Mouse (Mus musculus) limb, embryonic 11.5 days (tissue): ENCODE results near the gene Magi2. TPM values are rescaled to one million over a fixed set of nuclear protein-coding genes. Genes with fewer than 3 reads are reported as not detected.
A peak's percentile ranks its signal among the peaks of the same experiment; 100 is the strongest.
"Not testable (repeated sequence)": the region's sequence is repeated elsewhere in the genome, so short reads cannot be mapped to it uniquely, and the experiment has no call there.

Experiments used
- ATAC-seq: fragments of 200-750 bp; cut with Nextera tagmentation; 2 replicates; pipeline ENCODE4 v1.8.0; 2017; ENCODE audit warnings: low read depth; ENCODE audit not compliant: insufficient number of reproducible peaks, low FRiP score, low TSS enrichment
- DNase-seq: peaks from one replicate; pipeline ENCODE4 v3.0.0-alpha.2; 2015; ENCODE audit warnings: low spot score
- H3K27ac ChIP-seq: fragments of 300-500 bp; sonication (generic); replicated peaks from 2 replicates; pipeline ENCODE4 v1.5.1; 2014; ENCODE audit warnings: low read depth, mild to moderate bottlenecking, low read length
- H3K27me3 ChIP-seq: fragments of 300-500 bp; sonication (generic); 2 replicates; pipeline ENCODE4 v1.6.1; 2014; ENCODE audit warnings: mild to moderate bottlenecking, low read length, mixed read lengths; ENCODE audit not compliant: control insufficient read depth, insufficient read depth
- H3K36me3 ChIP-seq: fragments of 300-500 bp; sonication (generic); 2 replicates; pipeline ENCODE4 v1.6.1; 2014; ENCODE audit warnings: mild to moderate bottlenecking, low read length, moderate library complexity, mixed read lengths; ENCODE audit not compliant: control insufficient read depth, insufficient read depth
- H3K4me1 ChIP-seq: fragments of 300-500 bp; sonication (generic); 2 replicates; pipeline ENCODE4 v1.6.1; 2014; ENCODE audit warnings: low read length, mixed read lengths; ENCODE audit not compliant: control insufficient read depth, insufficient read depth
- H3K4me2 ChIP-seq: fragments of 300-500 bp; sonication (generic); 2 replicates; pipeline ENCODE4 v1.6.1; 2014; ENCODE audit warnings: low read depth, mild to moderate bottlenecking, moderate library complexity; ENCODE audit not compliant: severe bottlenecking
- H3K4me3 ChIP-seq: fragments of 300-500 bp; sonication (generic); 2 replicates; pipeline ENCODE4 v1.5.1; 2014; ENCODE audit warnings: low read depth, low read length
- H3K9ac ChIP-seq: fragments of 300-500 bp; sonication (generic); 2 replicates; pipeline ENCODE4 v1.6.1; 2014; ENCODE audit warnings: mild to moderate bottlenecking, low read length
- H3K9me3 ChIP-seq: fragments of 300-500 bp; sonication (generic); 2 replicates; pipeline ENCODE4 v1.6.1; 2016; ENCODE audit warnings: low read length; ENCODE audit not compliant: control insufficient read depth
- WGBS: fragments of 180-500 bp; shearing (Covaris S2); extraction: QIAGEN DNeasy Blood & Tissue Kit; methylation state at CpG from one replicate; pipeline ENCODE4 v1.1.7; 2014; 5-methylcytosine and 5-hydroxymethylcytosine counted together
- polyA plus RNA-seq: library from polyadenylated mRNA; unstranded; fragments of >200 nt; fragmentation: Nextera tagmentation; extraction: Ambion mirVana; gene quantifications from 2 replicates; pipeline ENCODE4 v1.2.1, GENCODE M21; 2014

The Magi2 gene
- polyA plus RNA-seq, 1 experiment from 2014 or later, result 2.8 TPM

- no peaks in the 10 kb centered on the region for H3K9me3 ChIP-seq
- no peak for DNase-seq
- H3K4me1 ChIP-seq, result no peaks in the 10 kb centered on the region
- H3K27me3 ChIP-seq, result no peaks in the 10 kb centered on the region
- H3K9ac ChIP-seq, result no peak overlapping the region
- ATAC-seq, result no peak
- no peak overlapping the region for H3K4me3 ChIP-seq
- no peak overlapping the region for H3K27ac ChIP-seq
- 80% methylated on average over 1 of the region's 1 CpGs for WGBS
- H3K4me2 ChIP-seq, result no peak overlapping the region
- no peaks in the 10 kb centered on the region for H3K36me3 ChIP-seq
These were observed 141.3 kb downstream of the Magi2 start for GRCm38 (mm10) chr5:19368175-19368574.

- DNase-seq, result no peak
- H3K9me3 ChIP-seq, result no peaks in the 10 kb centered on the region
- no peak for ATAC-seq
- no peaks in the 10 kb centered on the region for H3K4me1 ChIP-seq
- H3K9ac ChIP-seq, result no peak overlapping the region
- H3K4me2 ChIP-seq, result no peak overlapping the region
- no peaks in the 10 kb centered on the region for H3K36me3 ChIP-seq
- H3K27me3 ChIP-seq, result no peaks in the 10 kb centered on the region
- H3K4me3 ChIP-seq, result no peak overlapping the region
- no peak overlapping the region for H3K27ac ChIP-seq
- 86% methylated on average over 3 of the region's 3 CpGs for WGBS
These were observed 169.0 kb downstream of the Magi2 start for GRCm38 (mm10) chr5:19395876-19396275.

- H3K27ac ChIP-seq, result no peak overlapping the region
- WGBS, result 92% methylated on average over 4 of the region's 4 CpGs
- H3K4me1 ChIP-seq, result no peaks in the 10 kb centered on the region
- DNase-seq (no peak), ATAC-seq (no peak)
- H3K9me3 ChIP-seq, result no peaks in the 10 kb centered on the region
- H3K4me2 ChIP-seq, result no peak overlapping the region
- no peak overlapping the region for H3K4me3 ChIP-seq
- H3K9ac ChIP-seq, result no peak overlapping the region
- no peaks in the 10 kb centered on the region for H3K36me3 ChIP-seq
- H3K27me3 ChIP-seq, result no peaks in the 10 kb centered on the region
These were observed 173.5 kb downstream of the Magi2 start for GRCm38 (mm10) chr5:19400299-19400698.

- 47% methylated on average over 5 of the region's 5 CpGs for WGBS
- H3K36me3 ChIP-seq, result no peaks in the 10 kb centered on the region
- H3K4me1 ChIP-seq, result no peaks in the 10 kb centered on the region
- H3K27ac ChIP-seq, result no peak overlapping the region
- no peaks in the 10 kb centered on the region for H3K27me3 ChIP-seq
- peak; percentile 27 for DNase-seq
- ATAC-seq, result no peak
- no peak overlapping the region for H3K9ac ChIP-seq
- H3K9me3 ChIP-seq, result no peaks in the 10 kb centered on the region
- H3K4me2 ChIP-seq, result no peak overlapping the region
- H3K4me3 ChIP-seq, result no peak overlapping the region
These were observed 174.0 kb downstream of the Magi2 start for GRCm38 (mm10) chr5:19400738-19401408.

GRCm38 (mm10) chr5:19404268-19404667 is 177.4 kb downstream of the Magi2 start:
- H3K27ac ChIP-seq, H3K4me2 ChIP-seq, DNase-seq, H3K9me3 ChIP-seq, H3K4me1 ChIP-seq, H3K4me3 ChIP-seq, H3K27me3 ChIP-seq, ATAC-seq, H3K36me3 ChIP-seq, H3K9ac ChIP-seq: not testable (repeated sequence)
- WGBS, result 93% methylated on average over 1 of the region's 1 CpGs

- H3K9ac ChIP-seq, result no peak overlapping the region
- no peak overlapping the region for H3K4me2 ChIP-seq
- no peaks in the 10 kb centered on the region for H3K4me1 ChIP-seq
- H3K27ac ChIP-seq, result no peak overlapping the region
- H3K9me3 ChIP-seq, result no peaks in the 10 kb centered on the region
- no peaks in the 10 kb centered on the region for H3K36me3 ChIP-seq
- H3K4me3 ChIP-seq, result no peak overlapping the region
- H3K27me3 ChIP-seq, result no peaks in the 10 kb centered on the region
- DNase-seq (no peak), ATAC-seq (no peak)
- 61% methylated on average over 4 of the region's 4 CpGs for WGBS
These were observed 187.7 kb downstream of the Magi2 start for GRCm38 (mm10) chr5:19414556-19414955.

- H3K36me3 ChIP-seq, result no peaks in the 10 kb centered on the region
- H3K4me3 ChIP-seq, result no peak overlapping the region
- ATAC-seq (peak; percentile 31; the same call in 1 of the 2 replicates), DNase-seq (peak; percentile 25)
- H3K4me2 ChIP-seq, result no peak overlapping the region
- WGBS, result 32% methylated on average over 2 of the region's 2 CpGs
- no peaks in the 10 kb centered on the region for H3K9me3 ChIP-seq
- no peaks in the 10 kb centered on the region for H3K27me3 ChIP-seq
- H3K9ac ChIP-seq, result no peak overlapping the region
- H3K27ac ChIP-seq, result no peak overlapping the region
- H3K4me1 ChIP-seq, result no peaks in the 10 kb centered on the region
These were observed 202.5 kb downstream of the Magi2 start for GRCm38 (mm10) chr5:19429290-19429689.

GRCm38 (mm10) chr5:19462541-19462940 is 235.7 kb downstream of the Magi2 start:
- no peaks in the 10 kb centered on the region for H3K27me3 ChIP-seq
- no peak for ATAC-seq
- H3K4me2 ChIP-seq, result no peak overlapping the region
- DNase-seq, result no peak
- H3K4me1 ChIP-seq, result no peaks in the 10 kb centered on the region
- no peak overlapping the region for H3K27ac ChIP-seq
- H3K9me3 ChIP-seq, result no peaks in the 10 kb centered on the region
- no peak overlapping the region for H3K4me3 ChIP-seq
- no peak overlapping the region for H3K9ac ChIP-seq
- no peaks in the 10 kb centered on the region for H3K36me3 ChIP-seq

GRCm38 (mm10) chr5:19465383-19465782 is 238.5 kb downstream of the Magi2 start:
- H3K9ac ChIP-seq, result no peak overlapping the region
- H3K27ac ChIP-seq, result no peak overlapping the region
- 74% methylated on average over 2 of the region's 2 CpGs for WGBS
- DNase-seq, result no peak
- H3K36me3 ChIP-seq, result no peaks in the 10 kb centered on the region
- no peak overlapping the region for H3K4me2 ChIP-seq
- H3K4me1 ChIP-seq, result no peaks in the 10 kb centered on the region
- ATAC-seq, result no peak
- no peak overlapping the region for H3K4me3 ChIP-seq
- H3K9me3 ChIP-seq, result no peaks in the 10 kb centered on the region
- no peaks in the 10 kb centered on the region for H3K27me3 ChIP-seq
